Mouse (Mus musculus): ENCODE measurements around the gene Sprr2a1. TPM values are rescaled to one million over a fixed set of nuclear protein-coding genes. Genes with fewer than 3 reads are reported as not detected.
A peak's percentile ranks its signal among the peaks of the same experiment; 100 is the strongest.
"Not testable (repeated sequence)": the region's sequence is repeated elsewhere in the genome, so short reads cannot be mapped to it uniquely, and the experiment has no call there.

The Sprr2a1 gene
- polyA plus RNA-seq (2014; fragmentation: Nextera tagmentation; extraction: Ambion mirVana), result not detected in 2 replicates

DNA sequence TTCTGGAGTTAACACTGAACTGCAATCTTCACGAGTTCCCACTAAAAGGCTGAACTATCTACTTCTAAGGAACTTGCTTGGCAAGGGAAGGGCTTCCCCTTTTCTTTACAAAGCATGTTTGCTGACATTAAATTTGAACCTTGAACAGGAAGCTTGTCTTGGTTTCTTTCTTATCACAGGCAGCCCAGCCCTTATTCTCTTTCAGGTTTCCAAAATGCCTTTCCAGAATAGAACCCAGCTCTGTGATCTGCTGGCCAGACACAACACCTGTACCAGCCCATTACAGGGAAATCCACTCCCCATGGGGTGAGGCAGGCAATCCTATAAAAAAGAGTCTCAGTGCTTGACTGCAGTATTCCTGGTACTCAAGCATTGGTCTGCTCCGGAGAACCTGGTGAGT is at the start of gene Sprr2a1, which contains the start of gene Sprr2a2:
Gene Sprr2a1 (plus strand): TSS at position 231 of the 400 bp plus-strand sequence.
Gene Sprr2a2 (plus strand): TSS at position 352 of the 400 bp plus-strand sequence.
- DNase-seq (ENCODE audit: low spot score); H3K9ac ChIP-seq (ENCODE audit: low read depth, low read length); H3K36me3 ChIP-seq (ENCODE audit: control insufficient read depth, insufficient read depth, low read length); ATAC-seq (ENCODE audit: low FRiP score); H3K9me3 ChIP-seq (ENCODE audit: control insufficient read depth, low read length); H3K27me3 ChIP-seq (ENCODE audit: control insufficient read depth, insufficient read depth, low read length); H3K27ac ChIP-seq (ENCODE audit: low read depth, low read length); H3K4me3 ChIP-seq (ENCODE audit: low read depth, low read length); H3K4me1 ChIP-seq (replicated peaks; ENCODE audit: control insufficient read depth, insufficient read depth, low read length); H3K4me2 ChIP-seq (replicated peaks; ENCODE audit: low read depth, low read length): not testable (repeated sequence)
- no CpG with 5 or more reads among the region's 2 CpGs for WGBS

GRCm38 (mm10) chr3:92169847-92170246 is 45.8 kb upstream of the Sprr2a1 start:
- Histone ChIP-seq H3K9ac (ENCODE audit: low read depth, low read length) (no peak overlapping the region), H3K4me3 (ENCODE audit: low read depth, low read length) (no peak overlapping the region), H3K4me1 (replicated peaks; ENCODE audit: control insufficient read depth, insufficient read depth, low read length) (no peaks in the 10 kb centered on the region), H3K27me3 (ENCODE audit: control insufficient read depth, insufficient read depth, low read length) (no peaks in the 10 kb centered on the region), H3K36me3 (ENCODE audit: control insufficient read depth, insufficient read depth, low read length) (no peaks in the 10 kb centered on the region), H3K9me3 (ENCODE audit: control insufficient read depth, low read length) (no peaks in the 10 kb centered on the region), H3K4me2 (replicated peaks; ENCODE audit: low read depth, low read length) (no peak overlapping the region), H3K27ac (ENCODE audit: low read depth, low read length) (no peak overlapping the region)
- WGBS, result 86% methylated on average over 3 of the region's 3 CpGs
- DNase-seq (ENCODE audit: low spot score), result no peak
- ATAC-seq (ENCODE audit: low FRiP score), result no peak

DNA sequence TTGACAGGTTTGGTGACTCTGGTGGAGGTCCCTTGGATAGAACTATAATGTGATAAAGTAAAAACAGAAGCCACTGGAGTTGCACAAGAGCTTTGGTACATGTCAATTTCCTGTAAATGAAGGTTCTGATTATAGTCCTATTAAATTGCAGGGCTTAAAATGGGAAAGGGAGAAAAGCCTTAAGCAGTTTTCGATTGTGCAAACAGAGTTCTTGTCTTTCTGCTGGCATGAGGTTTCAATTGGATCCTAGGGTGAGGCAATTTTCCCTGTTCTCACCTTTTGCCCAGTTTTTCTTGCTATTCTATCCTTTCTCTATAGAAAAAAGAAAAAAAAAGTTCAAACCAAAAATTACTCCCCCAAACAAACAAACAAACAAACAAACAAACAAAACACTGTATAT is 38.7 kb upstream of the Sprr2a1 start:
- H3K27me3 ChIP-seq (ENCODE audit: control insufficient read depth, insufficient read depth, low read length), result no peaks in the 10 kb centered on the region
- no peak overlapping the region for H3K9ac ChIP-seq (ENCODE audit: low read depth, low read length)
- no peak overlapping the region for H3K27ac ChIP-seq (ENCODE audit: low read depth, low read length)
- 86% methylated on average over 1 of the region's 1 CpGs for WGBS
- ATAC-seq (ENCODE audit: low FRiP score) (no peak), DNase-seq (ENCODE audit: low spot score) (no peak)
- no peaks in the 10 kb centered on the region for H3K4me1 ChIP-seq (replicated peaks; ENCODE audit: control insufficient read depth, insufficient read depth, low read length)
- no peaks in the 10 kb centered on the region for H3K9me3 ChIP-seq (ENCODE audit: control insufficient read depth, low read length)
- no peaks in the 10 kb centered on the region for H3K36me3 ChIP-seq (ENCODE audit: control insufficient read depth, insufficient read depth, low read length)
- H3K4me2 ChIP-seq (replicated peaks; ENCODE audit: low read depth, low read length), result no peak overlapping the region
- H3K4me3 ChIP-seq (ENCODE audit: low read depth, low read length), result no peak overlapping the region

- no peak overlapping the region for H3K27ac ChIP-seq (ENCODE audit: low read depth, low read length)
- no peaks in the 10 kb centered on the region for H3K4me1 ChIP-seq (replicated peaks; ENCODE audit: control insufficient read depth, insufficient read depth, low read length)
- H3K9ac ChIP-seq (ENCODE audit: low read depth, low read length), result no peak overlapping the region
- ATAC-seq (ENCODE audit: low FRiP score), result no peak
- no peak for DNase-seq (ENCODE audit: low spot score)
- no peak overlapping the region for H3K4me2 ChIP-seq (replicated peaks; ENCODE audit: low read depth, low read length)
- no peaks in the 10 kb centered on the region for H3K9me3 ChIP-seq (ENCODE audit: control insufficient read depth, low read length)
- 91% methylated on average over 6 of the region's 6 CpGs for WGBS
- H3K4me3 ChIP-seq (ENCODE audit: low read depth, low read length), result no peak overlapping the region
- no peaks in the 10 kb centered on the region for H3K36me3 ChIP-seq (ENCODE audit: control insufficient read depth, insufficient read depth, low read length)
- H3K27me3 ChIP-seq (ENCODE audit: control insufficient read depth, insufficient read depth, low read length), result no peaks in the 10 kb centered on the region
Observed at GRCm38 (mm10) chr3:92195512-92196200, 19.9 kb upstream of the Sprr2a1 start.

DNA sequence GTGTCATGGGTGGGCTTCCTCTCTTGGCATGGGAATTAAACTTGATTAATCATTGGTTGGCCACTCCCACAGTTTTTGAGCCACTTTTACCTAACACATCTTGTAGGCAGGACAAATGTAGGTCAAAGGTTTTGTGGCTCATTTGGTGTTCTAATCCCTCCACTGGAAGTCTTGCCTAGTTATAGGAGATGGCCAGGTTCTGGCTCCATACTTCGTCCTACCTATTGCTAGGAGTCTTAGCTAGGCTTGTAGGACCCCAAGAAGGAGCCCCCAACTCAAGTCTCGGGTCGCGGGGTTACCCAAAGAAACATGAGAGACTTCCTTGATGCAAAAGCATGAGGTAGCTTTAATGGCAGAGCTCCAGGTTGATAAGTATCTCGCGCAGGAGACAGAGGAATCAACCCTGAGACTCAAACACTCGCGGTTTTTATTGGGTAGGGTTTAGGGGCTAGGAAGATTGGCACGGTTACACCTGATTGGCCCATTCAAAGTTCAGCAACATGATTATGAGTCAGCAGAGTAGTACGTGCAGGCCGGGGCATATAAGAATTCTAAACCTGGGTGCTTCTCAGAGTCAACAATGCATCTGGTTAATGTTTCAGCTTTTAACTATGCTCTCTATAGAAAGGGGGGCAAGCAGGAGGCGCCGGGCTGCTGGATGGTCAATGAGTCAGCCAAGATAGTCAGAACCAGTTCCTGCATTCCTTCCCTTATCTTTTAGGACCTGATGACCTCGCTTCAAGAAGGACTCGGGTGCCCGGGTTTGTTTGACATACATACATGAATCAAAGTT is 4.3 kb upstream of the Sprr2a1 start:
- H3K4me2 ChIP-seq (replicated peaks; ENCODE audit: low read depth, low read length); H3K27me3 ChIP-seq (ENCODE audit: control insufficient read depth, insufficient read depth, low read length); H3K4me3 ChIP-seq (ENCODE audit: low read depth, low read length); H3K9ac ChIP-seq (ENCODE audit: low read depth, low read length); H3K4me1 ChIP-seq (replicated peaks; ENCODE audit: control insufficient read depth, insufficient read depth, low read length); H3K27ac ChIP-seq (ENCODE audit: low read depth, low read length); H3K36me3 ChIP-seq (ENCODE audit: control insufficient read depth, insufficient read depth, low read length); DNase-seq (ENCODE audit: low spot score); H3K9me3 ChIP-seq (ENCODE audit: control insufficient read depth, low read length): not testable (repeated sequence)
- no CpG with 5 or more reads among the region's 16 CpGs for WGBS
- peak; percentile 41; the same call in 1 of the 2 replicates for ATAC-seq (ENCODE audit: low FRiP score)

GRCm38 (mm10) chr3:92212059-92212458 is 3.5 kb upstream of the Sprr2a1 start:
- H3K36me3 ChIP-seq (ENCODE audit: control insufficient read depth, insufficient read depth, low read length); H3K4me1 ChIP-seq (replicated peaks; ENCODE audit: control insufficient read depth, insufficient read depth, low read length); ATAC-seq (ENCODE audit: low FRiP score); H3K9ac ChIP-seq (ENCODE audit: low read depth, low read length); H3K27me3 ChIP-seq (ENCODE audit: control insufficient read depth, insufficient read depth, low read length); H3K27ac ChIP-seq (ENCODE audit: low read depth, low read length); DNase-seq (ENCODE audit: low spot score); H3K4me2 ChIP-seq (replicated peaks; ENCODE audit: low read depth, low read length); H3K9me3 ChIP-seq (ENCODE audit: control insufficient read depth, low read length); H3K4me3 ChIP-seq (ENCODE audit: low read depth, low read length): not testable (repeated sequence)
- no CpG with 5 or more reads among the region's 1 CpGs for WGBS

GRCm38 (mm10) chr3:92213651-92214050 is 1.9 kb upstream of the Sprr2a1 start:
- H3K4me1 ChIP-seq (replicated peaks; ENCODE audit: control insufficient read depth, insufficient read depth, low read length); H3K4me3 ChIP-seq (ENCODE audit: low read depth, low read length); H3K9me3 ChIP-seq (ENCODE audit: control insufficient read depth, low read length); H3K27me3 ChIP-seq (ENCODE audit: control insufficient read depth, insufficient read depth, low read length); DNase-seq (ENCODE audit: low spot score); H3K27ac ChIP-seq (ENCODE audit: low read depth, low read length); H3K4me2 ChIP-seq (replicated peaks; ENCODE audit: low read depth, low read length); H3K9ac ChIP-seq (ENCODE audit: low read depth, low read length); H3K36me3 ChIP-seq (ENCODE audit: control insufficient read depth, insufficient read depth, low read length): not testable (repeated sequence)
- 0 out of 2 replicates have a peak, but pooled peaks have one; percentile 26 for ATAC-seq (ENCODE audit: low FRiP score)

DNA sequence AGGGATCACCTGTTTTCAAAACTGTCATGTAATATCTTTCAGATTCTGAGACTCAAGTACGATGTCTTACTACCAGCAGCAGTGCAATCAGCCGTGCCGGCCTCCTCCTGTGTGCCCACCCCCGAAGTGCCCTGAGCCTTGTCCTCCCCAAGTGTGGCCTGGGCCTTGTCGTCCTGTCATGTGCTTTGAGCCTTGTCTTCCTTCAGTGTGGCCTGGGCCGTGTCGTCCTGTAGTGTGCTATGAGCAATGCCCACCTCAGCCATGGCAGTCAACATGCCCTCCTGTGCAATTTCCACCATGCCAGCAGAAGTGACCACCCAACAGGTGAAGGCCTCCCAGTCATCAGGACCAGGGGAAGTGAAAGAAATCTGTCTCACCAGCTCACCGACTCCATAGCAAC is 3.4 kb downstream of the Sprr2a1 start:
- not testable (repeated sequence) for H3K27ac ChIP-seq (ENCODE audit: low read depth, low read length); H3K4me1 ChIP-seq (replicated peaks; ENCODE audit: control insufficient read depth, insufficient read depth, low read length); H3K9me3 ChIP-seq (ENCODE audit: control insufficient read depth, low read length); H3K9ac ChIP-seq (ENCODE audit: low read depth, low read length); DNase-seq (ENCODE audit: low spot score); H3K4me3 ChIP-seq (ENCODE audit: low read depth, low read length); H3K27me3 ChIP-seq (ENCODE audit: control insufficient read depth, insufficient read depth, low read length); H3K4me2 ChIP-seq (replicated peaks; ENCODE audit: low read depth, low read length); H3K36me3 ChIP-seq (ENCODE audit: control insufficient read depth, insufficient read depth, low read length)
- no CpG with 5 or more reads among the region's 8 CpGs for WGBS
- peak; percentile 55 for ATAC-seq (ENCODE audit: low FRiP score)

GRCm38 (mm10) chr3:92223708-92224107 is 8.1 kb downstream of the Sprr2a1 start:
- peak; percentile 58 for ATAC-seq (ENCODE audit: low FRiP score)
- not testable (repeated sequence) for H3K36me3 ChIP-seq (ENCODE audit: control insufficient read depth, insufficient read depth, low read length); H3K9ac ChIP-seq (ENCODE audit: low read depth, low read length); DNase-seq (ENCODE audit: low spot score); H3K4me2 ChIP-seq (replicated peaks; ENCODE audit: low read depth, low read length); H3K9me3 ChIP-seq (ENCODE audit: control insufficient read depth, low read length); H3K27ac ChIP-seq (ENCODE audit: low read depth, low read length); H3K27me3 ChIP-seq (ENCODE audit: control insufficient read depth, insufficient read depth, low read length); H3K4me3 ChIP-seq (ENCODE audit: low read depth, low read length); H3K4me1 ChIP-seq (replicated peaks; ENCODE audit: control insufficient read depth, insufficient read depth, low read length)
